Mouse (Mus musculus): ENCODE measurements around the gene Sdc4. TPM values are rescaled to one million over a fixed set of nuclear protein-coding genes. Genes with fewer than 3 reads are reported as not detected.

Sdc4 gene
- polyA plus RNA-seq, 1 experiment from 2014 or later: 34.3 TPM

DNA sequence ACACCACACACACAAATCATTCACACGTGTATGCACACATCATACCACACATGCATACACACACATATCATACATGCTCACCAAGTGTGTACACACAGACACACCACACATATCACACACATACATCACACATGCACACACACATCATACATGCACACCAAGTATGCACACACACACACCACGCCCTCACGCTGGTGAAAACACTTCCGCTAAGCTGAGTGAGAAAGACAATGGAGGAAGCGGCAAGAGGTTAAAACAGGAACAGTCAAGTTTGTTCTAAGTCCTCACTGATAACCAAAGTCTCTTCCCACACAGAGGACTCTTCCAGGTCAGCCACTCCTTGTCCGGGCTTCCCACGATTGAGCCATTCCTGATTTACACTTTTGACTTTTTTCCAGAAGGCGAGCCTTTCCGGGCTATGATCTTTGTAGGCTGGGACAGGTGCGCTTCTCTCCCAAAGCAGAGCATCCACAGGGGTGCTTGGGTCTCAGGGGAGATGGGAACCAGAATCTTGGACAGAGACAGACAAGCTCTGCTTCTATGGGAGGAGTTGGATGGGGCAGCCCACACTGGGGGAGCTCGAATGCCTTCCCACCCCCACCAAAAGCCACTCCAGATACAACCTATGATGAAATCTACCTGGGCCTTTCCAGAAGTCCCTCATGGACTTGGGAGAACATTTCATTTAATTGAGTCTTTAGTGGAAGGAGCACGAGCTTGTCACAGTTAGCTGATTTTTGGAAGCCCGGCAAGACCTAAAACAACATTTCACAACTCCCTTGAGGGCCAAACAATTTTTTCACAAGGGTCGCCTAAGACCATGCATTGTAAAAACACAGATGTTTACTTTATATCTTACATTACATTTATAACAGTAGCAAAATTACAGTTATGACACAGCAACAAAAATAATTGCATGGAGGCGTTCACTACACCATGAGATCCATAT lies 65.9 kb downstream of the Sdc4 start:
- Histone ChIP-seq H3K27ac (no peak overlapping the region), H3K4me1 (replicated peaks) (no peaks in the 10 kb centered on the region), H3K4me2 (no peak overlapping the region), H3K9me3 (0 out of 2 replicates have a peak, but pooled peaks cover 4% of the 10 kb centered on the region), H3K36me3 (no peaks in the 10 kb centered on the region), H3K27me3 (no peaks in the 10 kb centered on the region), H3K9ac (replicated peaks) (no peak overlapping the region), H3K4me3 (replicated peaks) (no peak overlapping the region)
- ATAC-seq (ENCODE audit: insufficient number of reproducible peaks, insufficient read depth, low FRiP score, low TSS enrichment, low read depth): no peak
- WGBS: 89% methylated on average over 15 of the region's 15 CpGs

Other genes starting within 250 kb of the Sdc4 start
- gene Wfdc15a, start 243.8 kb downstream of the Sdc4 start, polyA plus RNA-seq (2016; fragmentation: Nextera tagmentation; extraction: Ambion mirVana): not detected in 2 replicates
- not detected in 2 replicates for gene Wfdc15b, start 222.2 kb downstream of the Sdc4 start, polyA plus RNA-seq (2016; fragmentation: Nextera tagmentation; extraction: Ambion mirVana)
- gene Svs2, start 205.4 kb downstream of the Sdc4 start, polyA plus RNA-seq (2016; fragmentation: Nextera tagmentation; extraction: Ambion mirVana): not detected in 2 replicates
- gene Svs3b, start 187.2 kb downstream of the Sdc4 start, polyA plus RNA-seq (2016; fragmentation: Nextera tagmentation; extraction: Ambion mirVana): not detected in 2 replicates
- gene Svs4, start 165.4 kb downstream of the Sdc4 start, polyA plus RNA-seq (2016; fragmentation: Nextera tagmentation; extraction: Ambion mirVana): not detected in 2 replicates
- not detected in 2 replicates for gene Svs3a, start 154.6 kb downstream of the Sdc4 start, polyA plus RNA-seq (2016; fragmentation: Nextera tagmentation; extraction: Ambion mirVana)
- not detected in 2 replicates for gene Svs6, start 127.1 kb downstream of the Sdc4 start, polyA plus RNA-seq (2016; fragmentation: Nextera tagmentation; extraction: Ambion mirVana)
- not detected in 2 replicates for gene Svs5, start 111.1 kb downstream of the Sdc4 start, polyA plus RNA-seq (2016; fragmentation: Nextera tagmentation; extraction: Ambion mirVana)
- 1.2 and 2.5 TPM in 2 replicates for gene Slpi, start 54.8 kb downstream of the Sdc4 start, polyA plus RNA-seq (2016; fragmentation: Nextera tagmentation; extraction: Ambion mirVana)
- gene Rbpjl, start 40.7 kb downstream of the Sdc4 start, polyA plus RNA-seq (2016; fragmentation: Nextera tagmentation; extraction: Ambion mirVana): 0.40 and 0.55 TPM in 2 replicates
- 50.5 and 78.0 TPM in 2 replicates for gene Matn4, start 38.7 kb downstream of the Sdc4 start, polyA plus RNA-seq (2016; fragmentation: Nextera tagmentation; extraction: Ambion mirVana)
- gene Sys1, start 13.1 kb upstream of the Sdc4 start, polyA plus RNA-seq (2016; fragmentation: Nextera tagmentation; extraction: Ambion mirVana): 55.2 and 59.2 TPM in 2 replicates
- 2.3 and 3.4 TPM in 2 replicates for gene Gm20458, start 17.1 kb upstream of the Sdc4 start, polyA plus RNA-seq (2016; fragmentation: Nextera tagmentation; extraction: Ambion mirVana)
- not detected in 2 replicates for gene Trp53tg5, start 29.8 kb upstream of the Sdc4 start, polyA plus RNA-seq (2016; fragmentation: Nextera tagmentation; extraction: Ambion mirVana)
- gene Dbndd2, start 42.2 kb upstream of the Sdc4 start, polyA plus RNA-seq (2016; fragmentation: Nextera tagmentation; extraction: Ambion mirVana): 1.2 and 1.7 TPM in 2 replicates
- 24.9 and 32.7 TPM in 2 replicates for gene Pigt, start 53.6 kb upstream of the Sdc4 start, polyA plus RNA-seq (2016; fragmentation: Nextera tagmentation; extraction: Ambion mirVana)
- gene Wfdc2, start 118.5 kb upstream of the Sdc4 start, polyA plus RNA-seq (2016; fragmentation: Nextera tagmentation; extraction: Ambion mirVana): 36.2 and 39.6 TPM in 2 replicates
- gene Spint3, start 129.6 kb upstream of the Sdc4 start, polyA plus RNA-seq (2016; fragmentation: Nextera tagmentation; extraction: Ambion mirVana): not detected in 2 replicates
- 0.28 TPM in 1 of 2 replicates, not detected in the other for gene Wfdc6a, start 141.6 kb upstream of the Sdc4 start, polyA plus RNA-seq (2016; fragmentation: Nextera tagmentation; extraction: Ambion mirVana)
- not detected in 2 replicates for gene Eppin, start 149.7 kb upstream of the Sdc4 start, polyA plus RNA-seq (2016; fragmentation: Nextera tagmentation; extraction: Ambion mirVana)
- gene Wfdc6b, start 169.6 kb upstream of the Sdc4 start, polyA plus RNA-seq (2016; fragmentation: Nextera tagmentation; extraction: Ambion mirVana): not detected in 2 replicates
- not detected in 2 replicates for gene Wfdc8, start 169.7 kb upstream of the Sdc4 start, polyA plus RNA-seq (2016; fragmentation: Nextera tagmentation; extraction: Ambion mirVana)
- not detected in 2 replicates for gene Wfdc16, start 194.9 kb upstream of the Sdc4 start, polyA plus RNA-seq (2016; fragmentation: Nextera tagmentation; extraction: Ambion mirVana)
- not detected in 2 replicates for gene Wfdc10, start 212.2 kb upstream of the Sdc4 start, polyA plus RNA-seq (2016; fragmentation: Nextera tagmentation; extraction: Ambion mirVana)
- gene Wfdc9, start 212.7 kb upstream of the Sdc4 start, polyA plus RNA-seq (2016; fragmentation: Nextera tagmentation; extraction: Ambion mirVana): not detected in 2 replicates
- gene Wfdc11, start 230.2 kb upstream of the Sdc4 start, polyA plus RNA-seq (2016; fragmentation: Nextera tagmentation; extraction: Ambion mirVana): not detected in 2 replicates
- gene Wfdc13, start 241.2 kb upstream of the Sdc4 start, polyA plus RNA-seq (2016; fragmentation: Nextera tagmentation; extraction: Ambion mirVana): not detected in 2 replicates